Mouse (Mus musculus) liver, embryonic 16.5 days (tissue): ENCODE results near the gene Exoc3l2. TPM values are rescaled to one million over a fixed set of nuclear protein-coding genes. Genes with fewer than 3 reads are reported as not detected.
A peak's percentile ranks its signal among the peaks of the same experiment; 100 is the strongest.

Experiments
- ATAC-seq: fragments of 200-750 bp; cut with Nextera tagmentation; 2 replicates; pipeline ENCODE4 v1.8.0; 2017; ENCODE audit warnings: low read depth, mild to moderate bottlenecking, moderate number of reproducible peaks, moderate library complexity
- H3K27ac ChIP-seq: fragments of 300-500 bp; sonication (generic); 2 replicates; pipeline ENCODE4 v1.5.1; 2014; ENCODE audit warnings: mild to moderate bottlenecking, low read length
- H3K27me3 ChIP-seq: fragments of 300-500 bp; sonication (generic); 2 replicates; pipeline ENCODE4 v1.6.1; 2014; ENCODE audit warnings: low read depth, low read length, mixed read lengths; ENCODE audit not compliant: control insufficient read depth, insufficient read depth
- H3K36me3 ChIP-seq: fragments of 300-500 bp; sonication (generic); 2 replicates; pipeline ENCODE4 v1.6.1; 2014; ENCODE audit warnings: mild to moderate bottlenecking; ENCODE audit not compliant: control insufficient read depth, insufficient read depth
- H3K4me1 ChIP-seq: fragments of 300-500 bp; sonication (generic); 2 replicates; pipeline ENCODE4 v1.6.1; 2014; ENCODE audit warnings: low read depth, low read length, mixed read lengths; ENCODE audit not compliant: control insufficient read depth
- H3K4me2 ChIP-seq: fragments of 300-500 bp; sonication (generic); 2 replicates; pipeline ENCODE4 v1.6.1; 2014; ENCODE audit warnings: low read depth, low read length, mixed read lengths
- H3K4me3 ChIP-seq: fragments of 300-500 bp; sonication (generic); 2 replicates; pipeline ENCODE4 v1.5.1; 2014; ENCODE audit warnings: low read depth, mild to moderate bottlenecking, low read length
- H3K9ac ChIP-seq: fragments of 300-500 bp; sonication (generic); 2 replicates; pipeline ENCODE4 v1.6.1; 2014; ENCODE audit warnings: low read depth, low read length
- H3K9me3 ChIP-seq: fragments of 300-500 bp; sonication (generic); replicated peaks from 2 replicates; pipeline ENCODE4 v1.6.1; 2016; ENCODE audit warnings: low read length; ENCODE audit not compliant: control insufficient read depth
- WGBS: fragments of 180-500 bp; shearing (Covaris S2); extraction: QIAGEN DNeasy Blood & Tissue Kit; methylation state at CpG from one replicate; pipeline ENCODE4 v1.1.7; 2014; ENCODE audit not compliant: insufficient replicate concordance; 5-methylcytosine and 5-hydroxymethylcytosine counted together
- polyA plus RNA-seq: library from polyadenylated mRNA; unstranded; fragments of >200 nt; fragmentation: Nextera tagmentation; extraction: Ambion mirVana; gene quantifications from 2 replicates; pipeline ENCODE4 v1.2.1, GENCODE M21; 2015

The Exoc3l2 gene
- polyA plus RNA-seq, 1 experiment from 2014 or later: 0.54 TPM

DNA sequence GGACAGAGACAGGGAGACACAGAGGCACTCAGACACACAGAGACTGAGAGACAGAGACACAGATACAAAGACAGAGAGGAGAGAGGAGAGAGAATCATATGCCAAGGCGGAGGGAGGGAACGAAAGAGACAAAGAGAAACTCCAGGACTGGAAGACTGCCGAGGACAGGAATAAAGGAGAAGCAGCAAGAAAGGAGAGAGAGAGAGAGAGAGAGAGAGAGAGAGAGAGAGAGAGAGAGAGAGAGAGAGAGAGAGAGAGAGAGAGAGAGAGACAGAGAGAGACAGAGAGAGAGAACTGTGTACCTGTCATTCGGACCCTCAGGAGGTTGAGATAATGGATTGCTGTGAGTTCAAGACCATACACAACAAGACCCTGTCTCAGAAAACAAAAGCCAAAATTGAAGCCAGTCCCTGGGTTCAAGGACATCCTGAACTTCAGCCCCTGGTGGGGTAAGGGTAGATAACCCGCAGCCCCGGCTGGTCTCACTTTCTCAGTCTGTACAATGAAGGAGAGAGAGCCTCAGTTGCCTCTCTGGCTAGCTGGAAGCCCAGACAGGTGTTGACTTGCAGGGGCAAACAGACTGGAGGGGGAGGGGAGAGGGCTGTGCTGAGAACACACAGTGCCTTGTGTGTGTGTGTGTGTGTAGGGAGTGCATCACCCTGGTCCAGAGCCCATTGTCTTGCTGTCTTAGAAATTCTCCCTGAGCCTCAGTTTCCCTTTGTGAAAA is 3.8 kb upstream of the Exoc3l2 start:
- 27% methylated on average over 6 of the region's 6 CpGs for WGBS
- H3K4me1 ChIP-seq: peaks cover 13% of the 10 kb centered on the region
- no peaks in the 10 kb centered on the region for H3K36me3 ChIP-seq
- no peaks in the 10 kb centered on the region for H3K9me3 ChIP-seq
- H3K27me3 ChIP-seq: peaks cover 1% of the 10 kb centered on the region; the same call in 1 of the 2 replicates
- H3K4me2 ChIP-seq: peak overlapping the region; percentile 86
- no peak for ATAC-seq
- H3K27ac ChIP-seq: no peak overlapping the region
- H3K4me3 ChIP-seq: peak overlapping the region; percentile 71
- peak overlapping the region; percentile 35 for H3K9ac ChIP-seq

DNA sequence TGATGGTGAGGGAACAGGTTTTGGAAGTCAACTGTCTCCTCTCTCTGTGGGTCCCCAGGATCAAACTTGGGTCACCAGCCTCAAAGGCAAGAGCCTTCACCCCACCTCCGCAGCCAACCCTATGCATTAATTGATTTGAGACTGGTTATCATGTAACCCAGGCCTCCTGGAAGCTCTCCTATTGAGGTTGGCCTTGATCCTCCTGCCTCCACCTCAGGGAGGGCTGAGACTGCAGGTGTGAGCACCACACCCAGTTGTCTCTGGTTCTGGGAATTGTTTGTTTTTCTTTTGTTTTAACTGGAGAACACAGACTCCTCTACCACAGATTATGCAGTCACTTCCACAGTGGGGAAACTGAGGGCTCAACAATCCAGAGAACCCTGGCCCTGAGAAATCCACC is 2.6 kb upstream of the Exoc3l2 start:
- Histone ChIP-seq H3K9me3 (no peaks in the 10 kb centered on the region), H3K4me3 (no peak overlapping the region), H3K9ac (no peak overlapping the region), H3K4me2 (no peak overlapping the region), H3K36me3 (no peaks in the 10 kb centered on the region), H3K27me3 (peaks cover 7% of the 10 kb centered on the region), H3K4me1 (peaks cover 13% of the 10 kb centered on the region), H3K27ac (no peak overlapping the region)
- WGBS: 45% methylated on average over 1 of the region's 1 CpGs
- no peak for ATAC-seq

DNA sequence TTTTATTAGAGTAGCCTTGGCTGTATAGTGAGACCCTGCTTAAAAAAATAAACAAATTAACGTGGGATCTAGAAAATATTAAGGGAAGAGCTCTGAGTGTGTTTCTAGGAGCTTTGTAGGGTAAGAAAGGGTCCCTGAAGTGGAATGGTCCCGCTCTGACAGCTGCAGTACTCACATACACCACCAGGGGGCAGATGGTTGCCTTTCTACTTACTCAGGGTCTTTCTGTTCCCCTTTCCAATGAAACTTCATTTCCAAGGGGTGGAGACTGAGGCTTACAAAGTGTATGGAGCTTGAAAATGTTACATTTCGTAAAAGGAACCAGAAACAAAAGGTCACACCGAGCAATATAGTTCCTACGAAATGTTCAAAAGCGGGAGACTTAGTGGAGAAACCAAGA is 1.6 kb upstream of the Exoc3l2 start:
- no peaks in the 10 kb centered on the region for H3K36me3 ChIP-seq
- peaks cover 7% of the 10 kb centered on the region for H3K27me3 ChIP-seq
- ATAC-seq: no peak
- H3K4me1 ChIP-seq: peaks cover 13% of the 10 kb centered on the region
- H3K4me3 ChIP-seq: no peak overlapping the region
- H3K4me2 ChIP-seq: no peak overlapping the region
- 11% methylated on average over 6 of the region's 6 CpGs for WGBS
- H3K27ac ChIP-seq: no peak overlapping the region
- no peak overlapping the region for H3K9ac ChIP-seq
- no peaks in the 10 kb centered on the region for H3K9me3 ChIP-seq

DNA sequence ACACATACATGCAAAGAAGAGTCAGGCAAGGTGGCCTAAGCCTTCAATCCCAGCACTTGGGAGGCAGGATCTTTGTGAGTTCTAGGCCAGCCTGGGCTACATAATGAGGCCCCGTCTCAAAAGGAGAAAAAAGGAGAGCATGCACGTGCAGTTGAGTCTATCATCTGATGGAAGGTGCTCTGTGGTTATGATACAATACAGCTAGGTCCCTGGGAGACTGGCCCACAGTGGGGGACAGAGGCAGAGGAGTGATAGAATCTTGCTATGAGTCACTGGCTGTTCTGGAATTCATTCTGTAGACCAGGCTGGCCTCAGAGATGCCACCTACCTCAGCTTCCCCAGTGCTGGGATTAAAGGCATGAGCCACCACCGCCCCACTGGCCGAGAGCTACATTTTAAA is 688 bp upstream of the Exoc3l2 start:
- Histone ChIP-seq H3K36me3 (no peaks in the 10 kb centered on the region), H3K27ac (no peak overlapping the region), H3K9ac (no peak overlapping the region), H3K4me3 (no peak overlapping the region), H3K27me3 (peaks cover 7% of the 10 kb centered on the region), H3K4me1 (peaks cover 6% of the 10 kb centered on the region), H3K9me3 (no peaks in the 10 kb centered on the region), H3K4me2 (no peak overlapping the region)
- WGBS: 24% methylated on average over 4 of the region's 4 CpGs
- ATAC-seq: no peak

DNA sequence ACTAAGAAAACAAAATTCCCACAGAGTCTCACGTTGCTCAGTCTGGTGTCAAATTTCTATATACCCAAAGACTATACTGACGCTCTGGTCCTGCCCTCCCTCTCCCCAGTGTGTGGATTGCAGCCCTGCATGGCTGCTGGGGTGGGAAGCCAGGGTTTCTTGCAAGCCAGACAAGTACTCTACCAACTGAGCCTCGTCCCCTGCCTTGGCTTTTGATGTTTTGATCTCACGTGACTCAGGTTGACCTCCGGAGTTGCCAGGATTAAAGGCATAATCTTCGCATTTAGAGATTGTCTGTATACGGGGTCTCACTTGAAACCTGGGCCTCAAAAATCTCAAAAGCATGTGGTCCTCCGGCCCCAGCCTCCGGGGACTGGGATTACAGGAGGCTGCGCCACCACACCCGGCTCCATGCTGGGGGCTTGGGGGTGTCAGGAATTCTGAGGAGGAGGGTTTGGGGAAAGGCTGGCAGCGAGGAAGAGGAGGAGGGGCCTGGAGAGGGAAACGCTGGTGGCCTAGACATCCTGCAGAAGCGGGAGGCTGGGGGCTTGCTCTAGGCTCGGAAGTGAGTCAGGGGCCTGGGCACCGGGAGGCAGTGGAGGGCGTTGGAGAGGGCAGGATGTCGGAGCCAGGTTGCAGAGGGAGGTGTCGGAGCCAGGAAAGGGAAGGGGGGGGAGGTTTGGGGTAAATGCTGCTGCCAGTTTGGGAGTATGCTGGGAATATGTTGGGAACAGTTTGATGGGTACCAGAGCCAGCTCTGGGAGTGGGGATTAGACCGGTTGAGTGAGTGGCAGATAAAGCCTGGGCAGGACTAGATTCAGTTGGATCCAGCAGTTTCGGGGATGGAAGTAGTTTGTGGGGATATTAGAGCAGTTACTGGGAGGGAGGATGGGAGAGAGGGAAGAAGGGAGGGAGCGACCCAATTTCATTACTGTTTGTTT is 1.5 kb downstream of the Exoc3l2 start:
- H3K9me3 ChIP-seq: no peaks in the 10 kb centered on the region
- H3K9ac ChIP-seq: no peak overlapping the region
- H3K4me2 ChIP-seq: peak overlapping the region; percentile 4; the same call in 1 of the 2 replicates
- H3K27me3 ChIP-seq: peaks cover 7% of the 10 kb centered on the region
- H3K4me1 ChIP-seq: no peaks in the 10 kb centered on the region; the same call in 1 of the 2 replicates
- no peak for ATAC-seq
- WGBS: 17% methylated on average over 22 of the region's 22 CpGs
- no peak overlapping the region; the same call in 1 of the 2 replicates for H3K4me3 ChIP-seq
- H3K27ac ChIP-seq: no peak overlapping the region
- H3K36me3 ChIP-seq: no peaks in the 10 kb centered on the region

DNA sequence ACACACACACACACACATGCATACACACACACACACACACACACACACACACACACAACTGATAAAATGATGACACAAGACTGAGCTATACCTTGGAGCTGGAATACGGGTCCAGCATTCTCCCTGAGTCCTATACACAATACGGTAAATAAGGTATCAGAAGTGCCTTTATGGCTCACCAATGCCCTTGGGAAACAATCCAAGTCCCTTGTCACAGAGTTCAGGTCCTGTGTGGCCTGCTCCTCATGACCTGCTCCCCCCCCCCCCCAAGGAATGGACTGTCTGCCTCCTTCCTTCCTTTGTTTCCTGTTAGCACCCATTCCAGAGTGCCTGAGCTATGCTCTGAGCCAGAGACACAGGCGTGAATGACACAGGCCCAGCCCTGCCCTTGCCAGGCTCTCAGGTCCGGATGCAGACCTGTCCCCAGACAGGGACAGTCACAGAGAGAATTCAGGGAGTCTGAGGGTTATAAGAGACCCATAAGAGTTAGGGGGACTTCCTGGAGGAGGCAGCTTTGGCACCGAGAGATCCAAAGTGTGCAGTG is 3.5 kb downstream of the Exoc3l2 start:
- no peak overlapping the region for H3K4me3 ChIP-seq
- no peaks in the 10 kb centered on the region for H3K9me3 ChIP-seq
- no peaks in the 10 kb centered on the region; the same call in 1 of the 2 replicates for H3K4me1 ChIP-seq
- no peaks in the 10 kb centered on the region for H3K36me3 ChIP-seq
- 51% methylated on average over 5 of the region's 5 CpGs for WGBS
- no peak overlapping the region for H3K9ac ChIP-seq
- no peak overlapping the region for H3K4me2 ChIP-seq
- H3K27me3 ChIP-seq: peaks cover 7% of the 10 kb centered on the region
- ATAC-seq: 0 out of 2 replicates have a peak, but pooled peaks have one; percentile 32
- no peak overlapping the region for H3K27ac ChIP-seq

DNA sequence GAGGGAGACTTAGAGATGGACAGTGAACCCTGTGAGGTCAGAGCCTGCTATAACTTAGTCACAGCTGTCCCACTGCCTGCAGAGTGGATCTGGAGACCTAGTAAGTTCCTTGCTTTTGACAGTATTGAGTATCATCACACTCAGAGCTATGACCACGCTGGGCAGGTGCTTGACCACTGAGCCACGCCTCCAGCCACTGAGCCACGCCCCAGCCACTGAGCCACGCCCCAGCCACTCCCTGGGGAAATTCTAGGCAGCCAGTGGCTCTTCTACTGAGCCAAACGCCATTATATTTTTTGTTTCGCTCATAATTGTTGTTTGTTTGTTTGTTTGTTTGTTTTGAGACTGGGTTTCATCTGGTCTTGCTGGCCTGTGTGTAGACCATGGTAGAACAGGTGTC is 4.5 kb downstream of the Exoc3l2 start:
- Histone ChIP-seq H3K4me1 (no peaks in the 10 kb centered on the region), H3K9me3 (no peaks in the 10 kb centered on the region), H3K9ac (no peak overlapping the region), H3K36me3 (no peaks in the 10 kb centered on the region), H3K27me3 (peaks cover 13% of the 10 kb centered on the region), H3K27ac (no peak overlapping the region), H3K4me3 (no peak overlapping the region), H3K4me2 (no peak overlapping the region)
- 28% methylated on average over 6 of the region's 6 CpGs for WGBS
- ATAC-seq: no peak

DNA sequence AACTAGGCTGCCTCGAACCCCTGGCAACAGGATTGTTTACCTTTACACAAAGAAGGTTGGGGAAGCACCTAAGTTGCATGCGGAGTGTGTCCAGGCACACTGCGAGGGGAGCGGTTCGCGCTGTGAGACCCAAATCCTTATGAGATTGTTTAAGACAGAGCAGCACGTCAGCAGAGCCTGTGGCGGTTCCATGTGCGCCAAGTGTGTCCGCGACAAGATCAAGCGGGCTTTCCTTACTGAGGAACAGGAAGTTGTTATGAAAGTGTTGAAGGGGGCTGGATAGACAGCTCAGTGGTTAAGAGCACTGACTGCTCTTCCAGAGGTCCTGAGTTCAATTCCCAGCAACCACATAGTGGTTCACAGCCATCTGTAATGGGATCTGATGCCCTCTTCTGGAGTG is 5.1 kb downstream of the Exoc3l2 start:
- Histone ChIP-seq H3K4me2 (no peak overlapping the region), H3K4me3 (no peak overlapping the region), H3K27me3 (peaks cover 19% of the 10 kb centered on the region), H3K36me3 (no peaks in the 10 kb centered on the region), H3K4me1 (peaks cover 3% of the 10 kb centered on the region; the same call in 1 of the 2 replicates), H3K9me3 (no peaks in the 10 kb centered on the region), H3K27ac (no peak overlapping the region), H3K9ac (no peak overlapping the region)
- 48% methylated on average over 12 of the region's 12 CpGs for WGBS
- ATAC-seq: no peak
